Mouse (Mus musculus) T-helper 2 cell (primary cell): ENCODE measurements around the gene Cfap65.

Source experiments
- in situ Hi-C: fragments of 300-600 bp; cut with MboI, MseI; formaldehyde crosslinking; loops from one replicate; pipeline ENCODE4 v1.15.1; 2025; ENCODE audit warnings: high pct_unique_total_duplicates

Gene Cfap65

DNA sequence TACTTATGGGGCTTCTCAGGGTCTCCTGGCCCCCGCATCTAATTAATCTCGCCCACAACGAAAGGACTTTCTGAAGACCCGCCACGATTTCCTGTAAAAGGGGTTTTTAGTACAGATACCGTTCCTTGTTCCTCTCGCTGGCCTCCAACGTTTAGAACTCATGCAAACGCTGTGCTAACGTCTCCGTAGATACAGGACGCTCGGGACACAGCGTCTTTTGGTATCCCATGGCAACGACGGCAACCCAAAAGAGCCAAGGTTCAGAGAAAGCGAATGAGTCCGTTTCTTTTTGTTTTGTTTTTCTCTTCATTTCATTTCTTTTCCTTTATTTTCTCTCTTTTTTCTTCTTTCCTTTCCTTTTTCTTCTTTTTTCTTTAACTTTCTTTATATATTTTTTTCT, at the start of gene Cfap65:
Gene Cfap65, minus strand, starts transcription at position 198 of the 400 bp plus-strand sequence.
- in situ Hi-C loops = no loop called here

DNA sequence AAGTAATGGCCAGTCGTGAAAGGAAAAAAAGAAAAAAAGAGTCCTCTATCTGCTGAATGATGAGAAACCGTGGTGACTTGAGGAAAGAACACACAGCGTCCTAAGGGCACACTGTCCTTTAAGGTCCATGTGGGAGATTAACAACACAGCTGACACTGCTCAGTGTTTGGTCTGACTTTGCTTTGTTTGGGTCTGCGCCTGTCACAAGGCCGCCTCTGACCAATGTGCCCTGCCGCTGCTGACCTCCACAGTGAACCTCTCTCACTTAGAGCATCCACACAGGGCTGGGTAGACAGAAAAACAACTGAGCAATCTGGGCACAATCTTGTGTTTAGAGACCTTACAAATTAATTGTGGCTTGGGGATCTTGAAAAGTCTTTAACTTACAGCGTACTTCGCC, 41.6 kb upstream of the Cfap65 start:
- in situ Hi-C loops = no loop called here

DNA sequence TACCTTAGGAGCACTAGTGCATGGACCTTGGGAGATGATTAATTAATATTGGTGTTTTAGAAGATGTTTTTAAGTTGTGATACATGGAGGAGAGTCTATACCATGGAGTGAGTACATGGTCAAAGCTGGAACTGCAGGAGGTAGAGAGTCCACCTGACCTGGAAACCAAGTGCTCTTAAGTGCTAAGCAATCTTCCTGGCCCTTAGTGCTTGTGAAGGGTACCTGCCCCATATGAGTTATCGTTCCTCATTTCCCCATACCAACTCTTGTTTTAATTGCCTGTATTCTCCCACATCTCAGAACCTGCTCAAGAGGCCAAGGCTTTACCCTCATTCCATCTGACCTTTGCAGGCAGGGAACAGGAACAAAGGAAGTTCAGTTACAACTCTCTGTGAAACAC, 40.5 kb upstream of the Cfap65 start:
- in situ Hi-C loops = no loop called here

GRCm38 (mm10) chr1:74973590-74973989, 38.2 kb upstream of the Cfap65 start:
- in situ Hi-C loops = no loop called here

- in situ Hi-C loops = no loop called here
Observed at GRCm38 (mm10) chr1:74971353-74972050, 36.1 kb upstream of the Cfap65 start.

DNA sequence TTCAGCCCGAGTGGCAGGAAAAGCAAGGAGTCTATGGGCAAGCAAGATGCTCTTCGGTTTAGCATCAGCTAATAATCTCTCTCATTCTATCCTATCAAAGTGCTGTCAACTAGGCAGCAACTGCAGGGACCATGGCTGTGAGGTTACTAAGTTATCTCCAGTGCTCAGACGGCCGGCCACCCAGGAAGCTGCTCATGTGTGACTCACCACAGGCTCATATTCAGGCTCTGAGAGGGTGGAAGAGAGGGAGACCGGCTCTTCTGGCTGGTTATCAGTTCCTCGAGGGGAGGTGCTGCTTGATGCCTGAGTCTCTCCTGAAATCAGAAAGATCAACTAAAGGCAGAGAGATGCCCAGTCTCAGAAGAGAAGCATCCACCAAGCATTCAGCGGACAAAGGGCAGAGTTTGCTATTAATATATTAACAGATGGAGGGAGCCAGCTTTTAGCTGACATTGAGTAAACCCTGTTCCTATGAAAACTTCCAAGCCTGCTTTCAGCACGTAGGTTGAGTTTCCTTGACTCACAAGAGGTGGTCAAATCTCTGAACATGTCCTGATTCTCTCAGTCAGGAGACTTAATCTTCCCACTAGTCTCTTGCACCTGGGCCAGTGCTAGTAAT, 32.7 kb upstream of the Cfap65 start:
- in situ Hi-C loops = no loop called here

- in situ Hi-C loops = no loop called here
Observed at GRCm38 (mm10) chr1:74964494-74965215, 29.3 kb upstream of the Cfap65 start.

DNA sequence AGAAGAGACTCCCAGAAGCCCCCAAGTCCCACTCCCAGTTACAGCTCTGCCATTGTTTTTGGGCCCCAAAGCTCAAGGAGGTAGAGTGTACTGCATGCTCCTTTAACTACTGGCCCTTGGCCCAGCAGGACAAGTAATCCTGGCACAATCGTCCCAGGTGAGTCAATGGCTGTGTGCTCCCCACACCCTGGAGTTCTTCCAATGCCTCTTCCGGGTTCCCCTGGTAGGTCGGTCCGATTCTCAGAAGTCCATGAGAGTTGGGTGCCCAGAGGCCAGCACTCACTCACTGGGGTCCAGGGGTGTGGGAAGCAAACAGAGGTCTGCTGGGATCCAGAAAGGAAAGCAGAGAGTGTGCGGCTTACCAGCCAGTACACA, 27.4 kb upstream of the Cfap65 start:
- in situ Hi-C loops = no loop called here

DNA sequence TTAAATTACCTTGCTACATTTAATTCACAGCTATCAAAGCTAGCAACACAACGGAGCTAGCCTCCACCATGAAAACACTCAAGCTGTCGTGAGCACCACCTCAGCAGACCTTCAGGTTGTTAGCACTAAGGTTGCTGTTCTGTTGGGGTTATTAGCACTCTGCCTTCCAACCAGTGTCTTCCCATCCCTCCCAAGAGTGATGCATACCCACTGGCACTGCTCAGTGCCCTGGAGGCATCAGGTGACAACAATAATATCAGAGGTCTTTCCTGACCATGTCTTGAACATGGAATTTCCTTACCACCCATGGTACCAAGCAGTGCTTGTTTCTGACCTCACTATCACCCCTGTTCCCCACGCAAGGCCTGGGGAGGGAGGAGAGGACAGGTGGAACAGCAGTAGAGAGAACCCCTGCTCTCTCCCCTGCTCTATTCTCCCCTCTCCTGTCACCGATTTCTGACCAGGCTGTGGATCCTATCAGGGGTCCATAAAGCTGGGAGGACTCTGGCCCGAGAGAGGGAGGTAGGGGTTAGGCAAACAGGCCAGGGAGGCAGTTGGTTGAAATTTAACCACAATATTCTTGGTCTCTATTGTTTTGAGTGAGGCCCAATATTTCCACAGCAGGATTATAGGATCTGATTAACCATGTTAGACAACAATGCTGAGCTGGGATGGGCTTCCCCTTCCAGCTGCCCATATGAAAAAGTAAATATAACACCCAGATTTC, 26.9 kb upstream of the Cfap65 start:
- in situ Hi-C loops = no loop called here

DNA sequence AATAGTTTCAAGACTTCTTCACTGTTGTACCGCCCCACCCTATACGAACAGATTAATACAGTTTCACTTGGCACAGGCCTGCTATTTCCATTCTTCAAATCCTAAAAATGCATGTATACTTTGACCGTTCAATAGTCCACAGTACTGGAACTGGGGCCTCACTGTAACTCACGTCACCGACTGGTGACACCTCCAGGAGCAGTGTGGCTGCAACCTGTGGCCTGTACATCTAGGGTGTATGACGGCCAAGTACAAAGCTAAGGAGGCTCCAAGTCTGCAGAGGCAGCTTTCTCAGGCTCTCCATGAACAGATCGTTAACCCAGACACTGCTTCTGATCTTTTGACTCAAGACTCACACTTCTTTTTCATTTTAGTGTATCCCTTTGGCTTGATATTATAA, 26.3 kb upstream of the Cfap65 start:
- in situ Hi-C loops = no loop called here

DNA sequence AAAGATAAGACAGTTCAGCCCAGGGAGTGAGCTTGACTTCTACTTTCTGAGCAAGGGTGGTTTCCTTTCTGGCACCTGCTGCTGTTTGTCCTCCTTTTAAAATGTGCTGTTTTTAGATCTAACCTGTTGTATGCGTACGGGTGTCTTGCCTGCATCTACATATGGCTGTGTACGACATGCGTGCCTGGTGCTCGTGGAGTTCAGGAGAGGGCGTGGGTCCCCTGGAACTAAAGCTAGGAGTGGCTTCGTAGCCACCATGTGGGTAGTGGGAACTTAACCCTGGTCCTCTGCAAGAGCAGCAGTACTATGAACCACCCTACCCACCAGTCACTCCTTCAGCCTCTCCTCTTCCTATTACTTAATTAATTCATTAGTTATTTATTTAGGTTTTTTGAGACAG, 24.7 kb upstream of the Cfap65 start:
- in situ Hi-C loops = no loop called here

DNA sequence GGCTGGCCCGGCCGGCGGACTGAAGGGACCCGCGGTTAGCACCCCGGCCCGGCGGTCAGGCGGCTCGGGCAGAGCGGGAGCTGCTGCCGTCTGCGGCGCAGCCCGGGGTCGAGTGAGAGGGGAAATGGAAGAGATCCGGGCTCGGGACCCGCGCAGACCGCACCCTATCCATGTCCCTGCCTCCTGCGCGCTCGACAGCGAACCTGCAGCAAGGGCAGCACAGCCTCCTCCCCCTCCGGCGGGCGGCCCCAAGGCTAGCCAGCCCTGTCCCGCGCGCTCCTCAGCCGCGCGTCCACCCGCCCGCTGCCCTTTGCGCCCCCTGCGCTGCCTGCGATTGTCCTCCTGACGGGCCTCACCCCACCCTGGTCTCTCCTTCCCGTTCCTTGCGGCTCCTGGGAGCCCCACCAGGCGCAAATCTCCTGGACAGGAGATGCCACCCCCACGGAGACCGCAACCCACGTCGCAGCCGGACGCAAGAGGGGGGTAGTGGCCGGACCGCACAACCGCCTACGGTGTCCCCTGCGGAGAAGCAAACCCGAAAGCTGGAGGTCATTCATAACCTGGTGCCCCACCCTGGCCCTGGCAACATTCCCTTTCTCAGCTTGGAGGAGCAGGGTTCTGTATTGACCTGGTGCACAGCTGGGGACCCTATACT, 16.3 kb upstream of the Cfap65 start, which contains the start of gene Ihh:
Gene Ihh, minus strand, starts transcription at position 117 of the 655 bp plus-strand sequence.
- in situ Hi-C loops = no loop called here

DNA sequence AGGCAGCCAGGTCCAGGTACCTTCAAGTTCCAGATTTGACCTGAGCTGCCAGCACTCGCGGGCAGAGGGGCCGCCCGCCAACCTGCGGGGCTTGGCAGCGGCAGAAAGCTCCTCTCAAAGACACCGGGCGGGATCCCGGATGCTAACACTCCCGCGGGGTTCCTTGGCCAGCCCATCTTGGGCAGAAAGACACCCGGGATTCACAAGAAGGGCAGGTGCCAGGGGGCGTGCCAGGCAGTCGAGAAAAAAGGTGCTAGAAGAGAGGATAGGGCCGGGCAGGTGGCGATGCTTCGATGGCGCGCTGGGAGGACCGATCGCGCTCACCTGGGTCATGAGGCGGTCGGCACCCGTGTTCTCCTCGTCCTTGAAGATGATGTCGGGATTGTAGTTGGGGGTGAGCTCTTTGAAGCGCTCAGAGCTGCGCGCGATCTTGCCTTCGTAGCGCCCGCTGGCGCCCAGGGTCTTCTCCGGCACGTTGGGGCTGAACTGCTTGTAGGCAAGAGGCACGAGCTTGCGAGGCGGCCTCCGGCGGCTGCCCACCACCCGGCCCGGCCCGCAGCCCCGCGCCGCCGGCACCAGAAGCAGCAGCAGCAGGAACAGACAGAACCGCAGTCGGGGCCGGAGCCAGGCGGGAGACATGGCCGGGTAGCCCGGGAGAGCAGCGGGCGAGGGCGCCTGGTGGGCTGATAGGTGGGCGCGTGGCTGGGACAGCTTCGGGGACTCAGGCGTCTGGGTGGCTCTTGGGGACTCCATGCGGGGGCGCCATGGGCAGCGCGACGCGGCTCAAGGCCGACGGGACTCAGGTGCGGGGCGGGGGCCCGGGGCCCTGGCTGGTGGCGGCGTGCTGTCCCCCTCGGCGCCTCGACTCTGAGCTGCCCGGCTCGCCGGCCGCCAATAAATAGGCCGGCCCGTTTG, 15.4 kb upstream of the Cfap65 start:
- in situ Hi-C loops = no loop called here

GRCm38 (mm10) chr1:74950066-74950465, 14.7 kb upstream of the Cfap65 start:
- in situ Hi-C loops = no loop called here

DNA sequence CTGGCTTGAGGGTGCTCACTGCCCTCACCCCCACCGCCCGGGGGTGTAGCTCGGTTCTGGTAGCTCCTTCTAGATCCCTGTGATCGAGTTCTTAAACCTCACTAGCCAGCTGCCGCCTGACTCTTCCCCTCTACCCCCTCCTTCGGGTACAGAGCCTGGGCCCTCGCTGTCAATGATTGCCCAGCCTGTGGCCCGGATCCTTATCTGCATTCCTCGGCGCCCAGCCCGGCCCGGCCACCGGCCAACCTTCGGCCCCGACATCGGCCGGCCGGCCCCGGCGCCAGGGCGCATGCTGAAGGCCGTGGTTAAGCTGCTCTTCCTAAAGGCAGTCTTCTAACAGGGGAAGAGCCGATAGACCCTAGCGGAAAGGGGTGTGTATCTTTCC, 14.3 kb upstream of the Cfap65 start:
- in situ Hi-C loops = loop anchor here (5.0 to 10.0 kb wide), 3 partner anchors 68 to 218 kb away; partner anchors contain the start of genes Nhej1 and Zfand2b

- in situ Hi-C loops = loop anchor here (5.0 to 10.0 kb wide), 3 partner anchors 68 to 218 kb away; partner anchors contain the start of genes Nhej1 and Zfand2b
Observed at GRCm38 (mm10) chr1:74948784-74949665, 13.6 kb upstream of the Cfap65 start.

GRCm38 (mm10) chr1:74947986-74948670, 12.7 kb upstream of the Cfap65 start:
- in situ Hi-C loops = loop anchor here (5.0 to 10.0 kb wide), 3 partner anchors 69 to 219 kb away; partner anchors contain the start of genes Nhej1 and Zfand2b

GRCm38 (mm10) chr1:74941651-74942360, 6.4 kb upstream of the Cfap65 start:
- in situ Hi-C loops = loop anchor here (10.0 kb wide), 1 partner anchor 183 kb away; the partner anchor contains the start of gene Nhej1
